Mouse (Mus musculus) heart, postnatal 0 days (tissue): ENCODE results near the gene Psenen. TPM values are rescaled to one million over a fixed set of nuclear protein-coding genes. Genes with fewer than 3 reads are reported as not detected.
A peak's percentile ranks its signal among the peaks of the same experiment; 100 is the strongest.

ENCODE experiments used
- ATAC-seq: fragments of 200-750 bp; cut with Nextera tagmentation; 2 replicates; pipeline ENCODE4 v1.8.0; 2017; ENCODE audit warnings: low read depth, moderate number of reproducible peaks, moderate library complexity; ENCODE audit not compliant: insufficient read depth
- DNase-seq: peaks from one replicate; pipeline ENCODE4 v3.0.0-alpha.2; 2016; ENCODE audit warnings: low spot score
- H3K27ac ChIP-seq: fragments of 300-500 bp; sonication (generic); 2 replicates; pipeline ENCODE4 v1.5.1; 2014; ENCODE audit warnings: low read depth, mild to moderate bottlenecking
- H3K27me3 ChIP-seq: fragments of 300-500 bp; sonication (generic); 2 replicates; pipeline ENCODE4 v1.6.1; 2014; ENCODE audit warnings: low read length, mixed read lengths; ENCODE audit not compliant: control insufficient read depth, insufficient read depth
- H3K36me3 ChIP-seq: fragments of 300-500 bp; sonication (generic); replicated peaks from 2 replicates; pipeline ENCODE4 v1.6.1; 2014; ENCODE audit warnings: low read length, mixed read lengths; ENCODE audit not compliant: control insufficient read depth, insufficient read depth
- H3K4me1 ChIP-seq: fragments of 300-500 bp; sonication (generic); 2 replicates; pipeline ENCODE4 v1.6.1; 2014; ENCODE audit warnings: antibody characterized with exemption; ENCODE audit not compliant: control insufficient read depth, insufficient read depth
- H3K4me2 ChIP-seq: fragments of 300-500 bp; sonication (generic); 2 replicates; pipeline ENCODE4 v1.6.1; 2014; ENCODE audit warnings: low read depth, mild to moderate bottlenecking, low read length, moderate library complexity
- H3K4me3 ChIP-seq: fragments of 300-500 bp; sonication (generic); 2 replicates; pipeline ENCODE4 v1.5.1; 2014; ENCODE audit warnings: low read depth, low read length
- H3K9ac ChIP-seq: fragments of 300-500 bp; sonication (generic); replicated peaks from 2 replicates; pipeline ENCODE4 v1.6.1; 2014; ENCODE audit warnings: low read depth, low read length, mixed read lengths
- H3K9me3 ChIP-seq: fragments of 300-500 bp; sonication (generic); replicated peaks from 2 replicates; pipeline ENCODE4 v1.6.1; 2016; ENCODE audit warnings: low read length; ENCODE audit not compliant: control insufficient read depth
- CTCF ChIP-seq: IDR thresholded peaks from 2 replicates; pipeline ENCODE4 v1.5.1; 2016; ENCODE audit warnings: antibody characterized with exemption, control low read depth, low read depth
- EP300 ChIP-seq: IDR thresholded peaks from 2 replicates; pipeline ENCODE4 v1.6.1; 2016; ENCODE audit warnings: antibody characterized with exemption, low read depth
- WGBS: fragments of 180-500 bp; shearing (Covaris S2); extraction: QIAGEN DNeasy Blood & Tissue Kit; methylation state at CpG from one replicate; pipeline ENCODE4 v1.1.7; 2014; 5-methylcytosine and 5-hydroxymethylcytosine counted together
- polyA plus RNA-seq: library from polyadenylated mRNA; unstranded; fragments of >200 nt; fragmentation: Nextera tagmentation; extraction: Ambion mirVana; gene quantifications from 2 replicates; pipeline ENCODE4 v1.2.1, GENCODE M21; 2015
- total RNA-seq: library from RNA; depleted of rRNA; stranded (reverse); fragments of >200 nt; gene quantifications from 2 replicates; pipeline ENCODE4 v1.2.3, GENCODE M21; 2014; ENCODE audit warnings: low replicate concordance

The Psenen gene
- total and polyA plus RNA-seq, 2 experiments from 2014 or later: 130 TPM

GRCm38 (mm10) chr7:30587842-30588667, 24.6 kb upstream of the Psenen start:
- peaks cover 30% of the 10 kb centered on the region for H3K36me3 ChIP-seq
- H3K4me1 ChIP-seq: peaks cover 14% of the 10 kb centered on the region
- no peaks in the 10 kb centered on the region for H3K9me3 ChIP-seq
- H3K27ac ChIP-seq: peak overlapping the region; percentile 96
- H3K9ac ChIP-seq: peak overlapping the region; percentile 98
- DNase-seq (peak; percentile 33), ATAC-seq (peak; percentile 14)
- 1% methylated on average over 62 of the region's 67 CpGs for WGBS
- no peaks in the 10 kb centered on the region for H3K27me3 ChIP-seq
- H3K4me3 ChIP-seq: peak overlapping the region; percentile 88
- peak overlapping the region; percentile 98 for H3K4me2 ChIP-seq
- TF ChIP-seq EP300: no peak
- no peak for TF ChIP-seq CTCF

DNA sequence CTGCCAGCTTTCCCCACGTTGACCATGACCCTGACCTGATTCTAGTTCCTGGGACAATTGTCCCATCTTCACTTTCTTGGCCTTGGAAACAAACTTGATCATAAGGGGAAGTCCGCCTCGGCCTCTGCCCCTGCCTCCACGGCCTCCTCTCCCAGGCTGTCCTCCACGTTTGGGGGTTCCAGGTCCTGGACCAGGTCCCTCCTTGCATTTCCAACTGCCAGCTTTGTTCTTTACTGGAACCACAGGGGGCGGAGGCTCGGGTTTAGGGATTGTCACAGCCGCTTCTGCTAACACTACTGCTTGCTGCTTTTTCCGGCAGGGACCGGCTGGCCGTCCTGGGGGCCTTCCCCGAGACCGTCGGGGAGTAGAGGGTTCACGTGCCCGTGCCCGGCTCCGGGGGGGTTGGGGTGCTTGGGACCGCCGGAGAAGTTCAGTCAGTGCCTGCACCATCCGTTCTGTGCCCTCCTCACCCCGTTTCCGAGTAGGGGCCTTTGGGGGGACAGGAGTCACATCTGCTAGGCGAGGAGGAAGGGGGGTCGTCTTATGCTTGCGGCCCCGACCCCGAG, 23.1 kb upstream of the Psenen start:
- H3K27me3 ChIP-seq: no peaks in the 10 kb centered on the region
- WGBS: 89% methylated on average over 28 of the region's 28 CpGs
- no peak overlapping the region for H3K4me2 ChIP-seq
- DNase-seq (no peak), ATAC-seq (no peak)
- no peaks in the 10 kb centered on the region for H3K9me3 ChIP-seq
- peaks cover 14% of the 10 kb centered on the region for H3K4me1 ChIP-seq
- peaks cover 45% of the 10 kb centered on the region for H3K36me3 ChIP-seq
- H3K4me3 ChIP-seq: no peak overlapping the region
- TF ChIP-seq CTCF (no peak), EP300 (no peak)
- 0 out of 2 replicates have a peak overlapping the region, but pooled peaks have one; percentile 98 for H3K9ac ChIP-seq
- H3K27ac ChIP-seq: no peak overlapping the region

GRCm38 (mm10) chr7:30585170-30585569, 21.7 kb upstream of the Psenen start:
- Histone ChIP-seq H3K27me3 (no peaks in the 10 kb centered on the region), H3K9ac (no peak overlapping the region), H3K4me1 (peaks cover 14% of the 10 kb centered on the region), H3K9me3 (no peaks in the 10 kb centered on the region), H3K4me3 (no peak overlapping the region), H3K27ac (no peak overlapping the region), H3K4me2 (no peak overlapping the region), H3K36me3 (peaks cover 57% of the 10 kb centered on the region)
- DNase-seq (no peak), ATAC-seq (no peak)
- 95% methylated on average over 7 of the region's 7 CpGs for WGBS
- TF ChIP-seq CTCF (no peak), EP300 (no peak)

DNA sequence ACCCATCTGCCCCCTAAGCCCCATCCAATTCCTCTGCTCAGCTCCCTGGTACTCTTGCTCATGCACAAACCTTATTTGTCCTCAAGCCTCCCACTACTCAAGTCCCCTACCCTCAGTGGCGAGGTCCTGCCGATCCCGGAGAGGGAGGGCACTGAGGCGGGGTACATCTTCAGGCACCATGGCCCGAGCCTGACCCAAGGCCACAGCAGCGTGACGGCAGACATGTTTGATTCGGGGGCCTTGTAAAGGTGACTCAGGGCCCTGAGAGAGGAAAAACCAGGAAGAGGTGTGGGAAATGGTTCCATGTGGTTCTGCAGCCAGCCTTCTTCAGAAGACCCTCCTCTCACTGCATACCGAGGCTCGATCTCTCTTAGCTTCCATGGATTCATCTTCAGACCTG, 20.9 kb upstream of the Psenen start:
- DNase-seq: no peak
- TF ChIP-seq CTCF (no peak), EP300 (no peak)
- H3K4me2 ChIP-seq: no peak overlapping the region
- peaks cover 65% of the 10 kb centered on the region for H3K36me3 ChIP-seq
- no peak overlapping the region for H3K4me3 ChIP-seq
- H3K9me3 ChIP-seq: no peaks in the 10 kb centered on the region
- peaks cover 11% of the 10 kb centered on the region for H3K4me1 ChIP-seq
- no peak overlapping the region for H3K27ac ChIP-seq
- no peaks in the 10 kb centered on the region for H3K27me3 ChIP-seq
- H3K9ac ChIP-seq: no peak overlapping the region
- ATAC-seq: no peak
- WGBS: 92% methylated on average over 10 of the region's 10 CpGs

- Histone ChIP-seq H3K4me2 (no peak overlapping the region), H3K27ac (no peak overlapping the region), H3K36me3 (peaks cover 93% of the 10 kb centered on the region), H3K9ac (no peak overlapping the region), H3K27me3 (no peaks in the 10 kb centered on the region), H3K4me1 (no peaks in the 10 kb centered on the region), H3K4me3 (no peak overlapping the region), H3K9me3 (no peaks in the 10 kb centered on the region)
- 93% methylated on average over 16 of the region's 16 CpGs for WGBS
- DNase-seq (no peak), ATAC-seq (no peak)
- TF ChIP-seq EP300: no peak
- no peak for TF ChIP-seq CTCF
Observed at GRCm38 (mm10) chr7:30581547-30581946, 18.1 kb upstream of the Psenen start.

GRCm38 (mm10) chr7:30579950-30580349, 16.5 kb upstream of the Psenen start:
- H3K27me3 ChIP-seq: no peaks in the 10 kb centered on the region
- H3K4me1 ChIP-seq: no peaks in the 10 kb centered on the region
- WGBS: 91% methylated on average over 8 of the region's 8 CpGs
- no peaks in the 10 kb centered on the region for H3K9me3 ChIP-seq
- DNase-seq (no peak), ATAC-seq (no peak)
- H3K36me3 ChIP-seq: peaks cover 98% of the 10 kb centered on the region
- H3K27ac ChIP-seq: no peak overlapping the region
- H3K4me2 ChIP-seq: no peak overlapping the region
- TF ChIP-seq CTCF (no peak), EP300 (no peak)
- H3K4me3 ChIP-seq: no peak overlapping the region
- H3K9ac ChIP-seq: no peak overlapping the region
